Mouse (Mus musculus) lung, postnatal 0 days (tissue): Measurements from ENCODE around the gene Ddx47. TPM values are rescaled to one million over a fixed set of nuclear protein-coding genes. Genes with fewer than 3 reads are reported as not detected.
A peak's percentile ranks its signal among the peaks of the same experiment; 100 is the strongest.

Experiments
- ATAC-seq: fragments of 200-750 bp; cut with Nextera tagmentation; 2 replicates; pipeline ENCODE4 v1.8.0; 2017; ENCODE audit warnings: moderate library complexity
- DNase-seq: peaks from one replicate; pipeline ENCODE4 v3.0.0-alpha.2; 2016; ENCODE audit warnings: low spot score
- H3K27ac ChIP-seq: fragments of 300-500 bp; sonication (generic); 2 replicates; pipeline ENCODE4 v1.5.1; 2014; ENCODE audit warnings: antibody characterized with exemption, mild to moderate bottlenecking, low read length, mixed read lengths
- H3K27me3 ChIP-seq: fragments of 300-500 bp; sonication (generic); replicated peaks from 2 replicates; pipeline ENCODE4 v1.6.1; 2014; ENCODE audit warnings: low read length, mixed read lengths; ENCODE audit not compliant: insufficient read depth
- H3K36me3 ChIP-seq: fragments of 300-500 bp; sonication (generic); 2 replicates; pipeline ENCODE4 v1.6.1; 2014; ENCODE audit warnings: low read length, mixed read lengths; ENCODE audit not compliant: insufficient read depth
- H3K4me1 ChIP-seq: fragments of 300-500 bp; sonication (generic); 2 replicates; pipeline ENCODE4 v1.6.1; 2014; ENCODE audit warnings: antibody characterized with exemption, low read depth, low read length, mixed read lengths; ENCODE audit not compliant: insufficient read depth
- H3K4me2 ChIP-seq: fragments of 300-500 bp; sonication (generic); replicated peaks from 2 replicates; pipeline ENCODE4 v1.6.1; 2014; ENCODE audit warnings: low read depth, mild to moderate bottlenecking, low read length, moderate library complexity, mixed read lengths
- H3K4me3 ChIP-seq: fragments of 300-500 bp; sonication (generic); 2 replicates; pipeline ENCODE4 v1.5.1; 2014; ENCODE audit warnings: low read depth, low read length
- H3K9ac ChIP-seq: fragments of 300-500 bp; sonication (generic); replicated peaks from 2 replicates; pipeline ENCODE4 v1.6.1; 2014; ENCODE audit warnings: low read depth, mild to moderate bottlenecking
- H3K9me3 ChIP-seq: fragments of 300-500 bp; sonication (generic); 2 replicates; pipeline ENCODE4 v1.6.1; 2016; ENCODE audit warnings: low read length, mixed read lengths
- CTCF ChIP-seq: IDR thresholded peaks from 2 replicates; pipeline ENCODE4 v1.5.1; 2016; ENCODE audit warnings: antibody characterized with exemption, mild to moderate bottlenecking
- EP300 ChIP-seq: IDR thresholded peaks from 2 replicates; pipeline ENCODE4 v1.6.1; 2016; ENCODE audit warnings: antibody characterized with exemption, mild to moderate bottlenecking, control low read depth
- WGBS: fragments of 180-500 bp; shearing (Covaris S2); extraction: QIAGEN DNeasy Blood & Tissue Kit; methylation state at CpG from one replicate; pipeline ENCODE4 v1.1.7; 2014; 5-methylcytosine and 5-hydroxymethylcytosine counted together
- polyA plus RNA-seq: library from polyadenylated mRNA; unstranded; fragments of >200 nt; fragmentation: Nextera tagmentation; extraction: Ambion mirVana; gene quantifications from 2 replicates; pipeline ENCODE4 v1.2.1, GENCODE M21; 2015

The Ddx47 gene
- polyA plus RNA-seq: 91.6 and 97.1 TPM in 2 replicates

DNA sequence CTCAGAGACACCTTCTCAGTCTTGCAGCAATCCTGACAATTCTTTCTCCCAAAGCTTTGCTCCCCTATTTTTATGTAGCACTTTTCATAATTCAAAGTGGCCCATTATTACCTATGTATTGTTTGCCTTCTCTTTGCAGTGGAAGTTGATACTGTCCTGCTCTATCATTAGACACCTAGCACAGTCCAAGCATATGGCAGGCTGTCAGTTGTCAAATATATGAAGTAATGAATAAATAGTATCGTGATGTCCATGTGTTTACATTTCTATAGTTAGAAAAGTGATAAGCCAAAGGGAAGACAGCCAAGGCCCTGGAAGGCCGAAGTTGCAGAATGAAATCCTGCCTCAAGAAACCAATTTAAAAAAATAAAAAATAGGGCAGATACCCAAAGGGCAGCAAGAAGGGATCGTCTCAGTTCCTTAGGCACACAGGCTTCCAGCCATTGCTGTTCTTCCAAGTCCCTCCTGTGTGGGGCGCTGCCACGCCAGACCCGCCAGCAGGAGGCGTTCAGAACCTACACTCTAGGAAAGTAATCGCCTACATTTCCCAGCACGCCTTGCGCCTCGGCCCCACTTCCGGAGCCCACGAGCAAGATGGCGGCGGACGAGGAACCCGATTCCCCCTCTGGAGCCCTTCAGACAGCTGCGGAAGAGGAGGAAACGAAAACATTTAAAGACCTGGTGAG lies at the start of gene Ddx47:
Gene Ddx47 (plus strand): TSS at position 565 of the 686 bp plus-strand sequence.
- peak within 1 kb of the TSS; percentile 67 for H3K4me2 ChIP-seq
- H3K27me3 ChIP-seq: no peaks in the 10 kb centered on the region
- peak; percentile 96 for ATAC-seq
- H3K27ac ChIP-seq: peak within 1 kb of the TSS; percentile 48; the same call in 1 of the 2 replicates
- peaks cover 3% of the 10 kb centered on the region; the same call in 1 of the 2 replicates for H3K4me1 ChIP-seq
- peak; percentile 100 for TF ChIP-seq CTCF
- peak; percentile 67; the same call in 1 of the 2 replicates for TF ChIP-seq EP300
- 2% methylated on average over 19 of the region's 19 CpGs for WGBS
- peak; percentile 97 for DNase-seq
- peak within 1 kb of the TSS; percentile 77 for H3K9ac ChIP-seq
- peaks cover 18% of the 10 kb centered on the region for H3K36me3 ChIP-seq
- H3K9me3 ChIP-seq: no peaks in the 10 kb centered on the region
- peak within 1 kb of the TSS; percentile 66 for H3K4me3 ChIP-seq

DNA sequence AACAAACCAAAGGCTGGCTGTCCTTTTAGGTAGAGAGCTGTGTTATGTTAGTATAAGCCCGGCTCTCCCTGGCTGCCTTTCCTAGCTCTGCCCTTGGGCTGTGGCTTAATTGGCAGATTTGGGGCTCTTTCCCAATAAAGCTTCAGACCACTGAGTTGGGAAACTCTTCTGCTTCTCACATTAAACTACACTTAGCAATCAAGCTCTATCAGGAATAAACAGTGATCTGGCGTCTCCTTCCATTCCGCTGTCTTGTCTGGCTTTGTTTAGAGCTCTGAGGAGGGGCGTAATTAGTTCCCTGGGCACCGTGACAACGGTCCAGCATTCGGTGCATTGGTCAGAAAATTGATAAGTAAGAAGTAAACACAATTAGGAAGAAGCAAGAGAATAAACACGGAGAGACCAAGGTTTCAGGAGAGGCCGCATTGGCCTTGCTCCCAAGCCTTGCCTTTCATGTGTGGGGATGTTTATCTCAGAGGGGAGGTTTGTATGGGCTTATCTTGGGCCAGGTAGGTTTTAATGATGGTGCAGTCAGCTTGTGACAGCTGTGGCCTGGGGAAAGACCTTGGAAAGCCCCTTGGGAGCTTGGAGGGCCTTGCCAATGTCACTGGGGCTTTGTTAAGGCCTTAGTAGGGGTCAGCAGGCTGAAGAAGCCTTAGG lies 49.4 kb upstream of the Ddx47 start:
- Histone ChIP-seq H3K4me1 (no peaks in the 10 kb centered on the region), H3K4me2 (no peak overlapping the region), H3K9me3 (no peaks in the 10 kb centered on the region), H3K27ac (no peak overlapping the region), H3K4me3 (no peak overlapping the region), H3K36me3 (no peaks in the 10 kb centered on the region), H3K9ac (no peak overlapping the region), H3K27me3 (no peaks in the 10 kb centered on the region)
- ATAC-seq: no peak
- WGBS: 37% methylated on average over 9 of the region's 9 CpGs
- DNase-seq: peak; percentile 57
- TF ChIP-seq CTCF (no peak), EP300 (no peak)

DNA sequence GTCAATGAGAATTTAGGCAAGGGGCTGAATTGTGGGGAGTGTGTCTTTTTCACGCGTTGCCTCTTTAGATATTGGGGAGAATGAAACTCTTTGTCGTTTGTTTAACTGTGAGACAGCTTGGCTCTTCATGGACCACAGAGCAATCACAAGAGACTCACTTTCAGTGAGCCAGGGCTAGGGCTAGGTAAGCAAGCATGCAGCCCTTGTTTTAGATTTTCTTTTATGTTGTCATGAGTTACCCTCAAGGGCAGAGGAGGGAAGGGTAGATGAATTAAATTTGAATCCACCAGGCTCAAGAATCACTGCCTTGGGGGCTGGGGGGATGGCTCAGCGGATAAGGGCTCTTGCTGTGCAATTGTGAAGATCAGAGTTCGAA lies 48.9 kb upstream of the Ddx47 start:
- no peak overlapping the region for H3K4me2 ChIP-seq

DNA sequence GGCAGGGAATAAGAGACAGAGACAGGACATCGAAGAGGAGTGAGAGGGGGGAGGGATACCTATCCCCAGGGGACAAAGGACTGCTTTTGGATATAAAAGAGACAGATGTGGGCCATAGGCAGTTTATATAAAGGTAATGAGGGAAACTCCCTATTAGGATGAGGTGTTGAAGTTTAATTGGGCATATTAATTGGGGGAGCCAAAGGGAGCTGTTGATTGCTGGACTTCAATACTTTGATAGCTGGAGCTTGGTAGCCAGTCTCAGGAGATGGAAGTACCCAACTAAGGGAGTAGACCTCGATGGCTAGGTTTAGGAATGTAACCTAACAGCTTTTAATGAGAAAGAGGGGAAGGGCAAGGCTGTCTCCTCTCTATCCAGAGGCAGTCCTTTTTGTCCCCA lies 47.5 kb upstream of the Ddx47 start:
- TF ChIP-seq EP300 (no peak), CTCF (no peak)
- no peak for ATAC-seq

More for the DNA sequence above, 48.9 kb upstream of the Ddx47 start:
- Histone ChIP-seq H3K27ac (no peak overlapping the region), H3K4me1 (no peaks in the 10 kb centered on the region), H3K27me3 (no peaks in the 10 kb centered on the region), H3K36me3 (no peaks in the 10 kb centered on the region), H3K4me3 (no peak overlapping the region), H3K9ac (no peak overlapping the region), H3K9me3 (no peaks in the 10 kb centered on the region)
- ATAC-seq (no peak), DNase-seq (no peak)
- 76% methylated on average over 5 of the region's 5 CpGs for WGBS
- no peak for TF ChIP-seq EP300
- no peak for TF ChIP-seq CTCF

DNA sequence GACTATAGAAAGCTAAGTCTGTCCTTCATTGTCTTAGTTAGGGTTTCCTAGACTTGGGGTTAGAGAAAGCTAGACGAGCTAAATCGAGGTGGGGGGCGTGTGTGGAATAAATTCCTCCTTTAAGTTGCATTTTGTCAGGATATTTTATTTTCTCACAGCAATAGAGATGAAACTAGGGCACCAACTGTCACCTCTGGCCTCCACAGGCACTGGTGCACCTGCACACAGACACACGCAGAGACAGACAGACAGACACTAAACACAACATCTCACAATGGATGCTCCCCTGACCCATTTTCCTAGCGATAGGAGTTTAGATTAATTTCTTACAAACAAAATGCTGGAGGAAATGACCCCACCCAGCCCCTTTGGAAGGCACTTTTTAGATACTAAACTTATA lies 44.7 kb upstream of the Ddx47 start:
- H3K4me1 ChIP-seq: no peaks in the 10 kb centered on the region
- no peak overlapping the region for H3K4me3 ChIP-seq
- DNase-seq: no peak
- ATAC-seq: no peak
- no peaks in the 10 kb centered on the region for H3K27me3 ChIP-seq
- no peak for TF ChIP-seq CTCF
- no peak overlapping the region for H3K9ac ChIP-seq
- 79% methylated on average over 5 of the region's 5 CpGs for WGBS
- H3K36me3 ChIP-seq: no peaks in the 10 kb centered on the region
- H3K4me2 ChIP-seq: no peak overlapping the region
- H3K27ac ChIP-seq: no peak overlapping the region
- H3K9me3 ChIP-seq: no peaks in the 10 kb centered on the region

More for the DNA sequence above, 47.5 kb upstream of the Ddx47 start:
- WGBS: 69% methylated on average over 2 of the region's 2 CpGs
- no peak overlapping the region for H3K4me2 ChIP-seq
- no peak for DNase-seq
- H3K27me3 ChIP-seq: no peaks in the 10 kb centered on the region
- no peaks in the 10 kb centered on the region for H3K9me3 ChIP-seq
- H3K9ac ChIP-seq: no peak overlapping the region
- no peak overlapping the region for H3K4me3 ChIP-seq
- no peaks in the 10 kb centered on the region for H3K36me3 ChIP-seq
- no peak overlapping the region for H3K27ac ChIP-seq
- H3K4me1 ChIP-seq: no peaks in the 10 kb centered on the region

DNA sequence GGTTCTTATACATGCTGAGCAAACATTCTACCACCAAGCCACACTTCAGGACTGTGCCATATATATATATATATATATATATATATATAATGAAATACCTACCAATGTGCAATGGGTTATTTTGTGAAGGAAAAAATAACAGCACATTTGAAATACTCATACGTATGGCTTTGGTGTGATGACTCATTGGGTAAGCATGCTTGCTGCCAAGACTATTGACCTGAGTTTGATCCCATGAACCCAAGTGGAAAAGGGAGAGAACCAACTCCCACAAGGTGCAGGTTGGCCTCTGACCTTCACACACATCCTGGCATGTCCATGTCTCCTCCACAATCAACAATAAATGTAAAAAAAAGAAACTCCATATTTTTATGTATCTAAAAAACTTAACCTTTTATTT lies 43.1 kb upstream of the Ddx47 start:
- Histone ChIP-seq H3K4me1 (no peaks in the 10 kb centered on the region), H3K27me3 (no peaks in the 10 kb centered on the region), H3K4me3 (no peak overlapping the region), H3K9me3 (no peaks in the 10 kb centered on the region), H3K36me3 (no peaks in the 10 kb centered on the region), H3K9ac (no peak overlapping the region), H3K4me2 (no peak overlapping the region), H3K27ac (no peak overlapping the region)
- TF ChIP-seq CTCF: no peak
- no peak for DNase-seq
- no peak for ATAC-seq
- 34% methylated on average over 1 of the region's 1 CpGs for WGBS
